Mouse (Mus musculus): ENCODE measurements around the gene Med6. TPM values are rescaled to one million over a fixed set of nuclear protein-coding genes. Genes with fewer than 3 reads are reported as not detected.

The Med6 gene
- total RNA-seq (2014; rRNA removed): 12.3 and 25.6 TPM in 2 replicates
- polyA plus RNA-seq (2015; fragmentation: Nextera tagmentation; extraction: Ambion mirVana): 31.5 and 35.5 TPM in 2 replicates

DNA sequence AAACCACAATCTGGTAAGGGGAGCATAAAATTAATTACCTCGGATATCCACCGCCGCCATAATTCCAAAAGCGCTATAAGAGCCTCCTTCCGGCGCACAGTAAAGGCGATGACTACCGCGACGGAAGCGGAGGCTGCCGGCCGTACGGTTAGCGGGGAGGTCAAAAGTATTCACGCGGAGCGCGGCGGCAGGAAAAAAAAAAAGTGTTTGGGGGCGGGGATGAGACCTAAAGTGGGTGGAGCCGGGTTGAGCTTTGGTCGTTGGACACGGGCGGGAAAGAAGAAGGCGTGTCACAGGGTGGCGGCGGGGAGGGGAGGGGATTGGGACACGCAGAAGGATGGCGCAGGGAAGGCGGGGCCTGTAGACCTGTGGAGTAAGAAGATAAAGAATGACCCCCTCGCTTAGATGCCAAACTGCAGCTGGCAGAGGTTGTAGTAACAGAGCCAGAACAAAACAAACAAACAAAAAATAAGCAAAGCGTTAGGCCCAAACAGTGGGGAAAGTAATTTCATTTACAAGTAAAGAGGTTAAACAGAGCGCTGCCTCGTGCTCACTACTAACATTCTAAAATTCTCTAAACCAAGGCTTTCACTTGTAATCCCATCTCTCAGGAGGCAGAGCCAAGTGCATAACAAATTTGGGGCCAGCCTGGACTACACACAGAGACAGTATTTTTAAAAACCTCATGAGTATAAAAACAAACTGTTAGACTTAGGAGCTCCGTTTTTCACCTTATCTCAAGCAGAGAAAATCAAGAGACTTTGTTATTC, at the start of gene Med6:
TSS of gene Med6 (minus strand) at position 107 of the 770 bp plus-strand sequence.
- 3% methylated on average over 36 of the region's 36 CpGs for WGBS
- DNase-seq (ENCODE audit: low spot score): peak; percentile 98
- Histone ChIP-seq H3K4me2 (ENCODE audit: low read depth, low read length) (peak within 1 kb of the TSS; percentile 72), H3K36me3 (ENCODE audit: insufficient read depth, low read length) (no peaks in the 10 kb centered on the region), H3K9me3 (ENCODE audit: low read length) (no peaks in the 10 kb centered on the region), H3K27me3 (ENCODE audit: insufficient read depth, low read length) (no peaks in the 10 kb centered on the region), H3K4me1 (ENCODE audit: insufficient read depth, low read length) (no peaks in the 10 kb centered on the region), H3K9ac (replicated peaks; ENCODE audit: low read length) (peak within 1 kb of the TSS; percentile 79), H3K27ac (peak within 1 kb of the TSS; percentile 51; the same call in 1 of the 2 replicates), H3K4me3 (ENCODE audit: low read length) (peak within 1 kb of the TSS; percentile 96)
- peak; percentile 100 for ATAC-seq
- peak; percentile 13; the same call in 1 of the 2 replicates for TF ChIP-seq CTCF (IDR thresholded peaks at IDR 0.05; ENCODE audit: low read depth)

DNA sequence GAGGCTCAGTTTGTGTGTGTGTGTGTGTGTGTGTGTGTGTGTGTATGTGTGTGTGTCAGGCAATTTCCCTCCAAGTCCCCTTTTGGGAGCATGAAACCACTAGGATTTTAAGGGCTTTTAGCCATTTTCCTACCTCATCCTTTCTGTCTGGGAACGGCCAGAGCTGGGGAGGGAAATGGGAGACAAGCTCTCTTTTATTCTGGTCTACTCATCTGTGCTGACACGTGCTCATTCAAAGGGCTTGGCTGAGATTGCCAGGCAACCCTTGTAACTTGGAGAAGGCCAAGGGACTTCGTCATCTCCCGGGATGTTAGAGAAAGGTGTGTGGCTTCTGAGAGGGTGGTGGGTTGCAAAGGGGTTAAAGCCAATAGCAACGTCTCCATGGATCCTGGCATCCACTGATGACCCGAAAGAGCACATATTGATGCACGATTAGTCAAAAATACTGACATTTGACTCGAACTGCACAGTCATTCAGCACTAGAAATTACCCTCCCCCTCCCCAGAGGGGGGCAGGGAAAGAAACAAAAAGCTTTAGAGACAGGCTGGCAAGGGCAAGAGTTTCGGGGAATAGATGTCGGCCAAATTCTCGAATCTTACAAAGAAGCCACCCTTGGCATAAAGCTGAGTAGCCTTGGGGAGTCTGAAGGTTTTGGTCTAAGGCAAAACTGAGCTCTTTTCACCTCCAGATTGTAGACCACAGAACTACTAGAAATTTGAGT, 47.7 kb upstream of the Med6 start:
- H3K9ac ChIP-seq (replicated peaks; ENCODE audit: low read length): no peak overlapping the region
- H3K27ac ChIP-seq: peak overlapping the region; percentile 60; the same call in 1 of the 2 replicates
- WGBS: 13% methylated on average over 11 of the region's 11 CpGs
- no peaks in the 10 kb centered on the region for H3K36me3 ChIP-seq (ENCODE audit: insufficient read depth, low read length)
- TF ChIP-seq CTCF (IDR thresholded peaks at IDR 0.05; ENCODE audit: low read depth): no peak
- no peaks in the 10 kb centered on the region for H3K27me3 ChIP-seq (ENCODE audit: insufficient read depth, low read length)
- H3K4me1 ChIP-seq (ENCODE audit: insufficient read depth, low read length): peaks cover 5% of the 10 kb centered on the region; the same call in 1 of the 2 replicates
- ATAC-seq (peak; percentile 90), DNase-seq (ENCODE audit: low spot score) (peak; percentile 68)
- no peaks in the 10 kb centered on the region for H3K9me3 ChIP-seq (ENCODE audit: low read length)
- peak overlapping the region; percentile 35 for H3K4me2 ChIP-seq (ENCODE audit: low read depth, low read length)
- H3K4me3 ChIP-seq (ENCODE audit: low read length): no peak overlapping the region; the same call in 1 of the 2 replicates

DNA sequence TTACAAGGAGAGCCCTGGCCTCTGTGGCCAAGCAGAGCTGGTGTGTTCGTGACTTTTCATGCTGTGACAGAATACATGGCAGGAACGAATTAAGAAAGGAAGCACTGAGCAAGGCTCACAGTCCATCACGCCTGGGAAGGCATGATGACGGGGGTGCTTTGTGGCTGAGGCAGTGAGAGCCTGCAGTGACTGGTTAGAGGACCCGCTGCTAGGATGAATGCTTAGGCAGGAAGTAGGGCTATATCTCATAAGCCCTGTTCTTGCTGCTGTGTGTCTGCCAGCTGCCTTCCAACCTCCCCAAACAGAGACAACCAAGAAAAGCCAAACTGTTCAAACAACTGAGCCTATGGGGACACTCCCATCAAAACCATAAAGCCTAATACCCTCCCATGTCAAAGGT, 45.8 kb upstream of the Med6 start:
- H3K36me3 ChIP-seq (ENCODE audit: insufficient read depth, low read length): no peaks in the 10 kb centered on the region
- no peak for TF ChIP-seq CTCF (IDR thresholded peaks at IDR 0.05; ENCODE audit: low read depth)
- no peak for DNase-seq (ENCODE audit: low spot score)
- no peak overlapping the region for H3K4me2 ChIP-seq (ENCODE audit: low read depth, low read length)
- no peak for ATAC-seq
- peaks cover 5% of the 10 kb centered on the region; the same call in 1 of the 2 replicates for H3K4me1 ChIP-seq (ENCODE audit: insufficient read depth, low read length)
- H3K9ac ChIP-seq (replicated peaks; ENCODE audit: low read length): no peak overlapping the region
- 62% methylated on average over 5 of the region's 5 CpGs for WGBS
- no peak overlapping the region for H3K27ac ChIP-seq
- H3K9me3 ChIP-seq (ENCODE audit: low read length): no peaks in the 10 kb centered on the region
- H3K27me3 ChIP-seq (ENCODE audit: insufficient read depth, low read length): no peaks in the 10 kb centered on the region
- no peak overlapping the region for H3K4me3 ChIP-seq (ENCODE audit: low read length)

DNA sequence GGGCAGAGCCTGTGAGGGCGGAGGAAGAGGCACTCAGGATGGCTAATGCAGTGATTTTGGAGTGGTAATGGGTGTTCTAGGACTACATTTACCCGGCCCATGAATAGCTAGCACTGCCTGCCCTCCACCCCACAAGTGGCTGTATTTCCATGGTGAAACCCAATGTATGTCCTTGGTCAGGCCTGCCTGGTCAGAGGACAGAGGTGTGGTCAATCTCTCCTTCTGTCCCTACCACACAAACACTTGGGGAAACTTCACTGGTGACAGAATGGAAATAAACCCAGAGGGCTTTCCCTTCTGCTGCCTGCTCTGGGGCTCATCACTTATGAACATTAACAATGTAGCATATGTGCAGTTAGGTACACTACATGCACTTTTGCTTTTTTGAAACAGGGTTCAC, 38.4 kb upstream of the Med6 start:
- WGBS: 78% methylated on average over 2 of the region's 2 CpGs
- Histone ChIP-seq H3K4me1 (ENCODE audit: insufficient read depth, low read length) (peaks cover 12% of the 10 kb centered on the region), H3K27me3 (ENCODE audit: insufficient read depth, low read length) (no peaks in the 10 kb centered on the region), H3K36me3 (ENCODE audit: insufficient read depth, low read length) (no peaks in the 10 kb centered on the region), H3K4me2 (ENCODE audit: low read depth, low read length) (peak overlapping the region; percentile 86), H3K9me3 (ENCODE audit: low read length) (no peaks in the 10 kb centered on the region), H3K9ac (replicated peaks; ENCODE audit: low read length) (no peak overlapping the region), H3K27ac (no peak overlapping the region), H3K4me3 (ENCODE audit: low read length) (peak overlapping the region; percentile 68; the same call in 1 of the 2 replicates)
- TF ChIP-seq CTCF (IDR thresholded peaks at IDR 0.05; ENCODE audit: low read depth): no peak
- no peak for ATAC-seq
- DNase-seq (ENCODE audit: low spot score): no peak

DNA sequence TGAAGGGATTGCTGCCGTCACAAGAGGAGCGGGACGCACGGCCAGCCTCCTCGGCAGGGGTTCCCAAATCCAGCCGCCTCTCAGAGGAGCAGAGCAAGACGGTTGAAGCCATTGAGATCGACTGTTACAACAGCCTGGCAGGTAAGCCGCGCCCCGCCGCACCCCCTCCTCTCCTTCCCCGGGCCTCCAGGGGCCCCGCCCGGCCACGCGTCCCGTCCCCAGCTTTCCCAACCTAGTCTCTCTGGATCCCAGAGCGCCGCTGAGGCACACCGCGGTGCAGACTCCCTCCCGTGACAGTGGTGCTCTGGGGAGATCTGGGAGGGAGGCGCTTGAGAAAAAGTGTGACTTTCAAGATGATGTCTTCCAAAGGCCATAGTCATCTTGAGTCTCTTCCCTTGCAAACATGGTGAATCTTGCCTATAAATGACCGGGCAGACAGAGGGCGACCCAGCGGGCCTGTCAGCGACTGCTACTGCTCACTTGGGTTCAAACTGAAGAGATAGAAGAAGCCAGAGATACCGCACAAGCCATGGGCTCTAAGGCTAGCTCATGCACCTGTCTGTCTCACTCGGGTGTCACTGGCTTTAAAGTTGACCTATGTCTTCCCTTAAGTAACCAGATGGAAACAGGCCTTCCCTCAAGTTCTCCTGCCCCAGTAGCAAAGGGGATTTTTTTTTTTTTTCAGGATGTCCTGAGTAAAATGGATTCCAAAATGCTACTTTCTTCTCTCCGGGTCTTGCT, 37.0 kb upstream of the Med6 start:
- Histone ChIP-seq H3K27me3 (ENCODE audit: insufficient read depth, low read length) (no peaks in the 10 kb centered on the region), H3K27ac (peak overlapping the region; percentile 95), H3K9me3 (ENCODE audit: low read length) (no peaks in the 10 kb centered on the region), H3K36me3 (ENCODE audit: insufficient read depth, low read length) (no peaks in the 10 kb centered on the region), H3K4me3 (ENCODE audit: low read length) (peak overlapping the region; percentile 68), H3K4me2 (ENCODE audit: low read depth, low read length) (peak overlapping the region; percentile 86), H3K9ac (replicated peaks; ENCODE audit: low read length) (peak overlapping the region; percentile 89), H3K4me1 (ENCODE audit: insufficient read depth, low read length) (peaks cover 12% of the 10 kb centered on the region)
- peak; percentile 39 for DNase-seq (ENCODE audit: low spot score)
- TF ChIP-seq CTCF (IDR thresholded peaks at IDR 0.05; ENCODE audit: low read depth): peak; percentile 30; the same call in 1 of the 2 replicates
- WGBS: 2% methylated on average over 31 of the region's 31 CpGs
- ATAC-seq: peak; percentile 41
